Mouse (Mus musculus): ENCODE data around the gene Oas2. TPM values are rescaled to one million over a fixed set of nuclear protein-coding genes. Genes with fewer than 3 reads are reported as not detected.
"Not testable (repeated sequence)": the region's sequence is repeated elsewhere in the genome, so short reads cannot be mapped to it uniquely, and the experiment has no call there.

Gene Oas2
- polyA plus RNA-seq (2015; fragmentation: Nextera tagmentation; extraction: Ambion mirVana) = 0.75 and 0.81 TPM in 2 replicates

- Histone ChIP-seq H3K36me3 (replicated peaks) (no peaks in the 10 kb centered on the region), H3K9ac (no peak within 1 kb of the TSS), H3K4me1 (replicated peaks) (no peaks in the 10 kb centered on the region), H3K4me2 (no peak within 1 kb of the TSS), H3K4me3 (replicated peaks) (no peak within 1 kb of the TSS), H3K27me3 (no peaks in the 10 kb centered on the region), H3K27ac (replicated peaks) (no peak within 1 kb of the TSS), H3K9me3 (replicated peaks) (no peaks in the 10 kb centered on the region)
- WGBS (ENCODE audit: insufficient replicate concordance) = 22% methylated on average over 5 of the region's 5 CpGs
- ATAC-seq (ENCODE audit: insufficient read depth) = no peak
Observed at GRCm38 (mm10) chr5:120749688-120750087, at the start of gene Oas2. TSS of gene Oas2 (minus strand) at chr5:120749853.

- not testable (repeated sequence) for H3K27me3 ChIP-seq; H3K9ac ChIP-seq; ATAC-seq (ENCODE audit: insufficient read depth); H3K27ac ChIP-seq (replicated peaks); H3K4me3 ChIP-seq (replicated peaks); H3K9me3 ChIP-seq (replicated peaks); H3K4me1 ChIP-seq (replicated peaks); H3K36me3 ChIP-seq (replicated peaks); H3K4me2 ChIP-seq
- WGBS (ENCODE audit: insufficient replicate concordance) = 33% methylated on average over 2 of the region's 2 CpGs
Observed at GRCm38 (mm10) chr5:120798943-120799342, 49.3 kb upstream of the Oas2 start.

DNA sequence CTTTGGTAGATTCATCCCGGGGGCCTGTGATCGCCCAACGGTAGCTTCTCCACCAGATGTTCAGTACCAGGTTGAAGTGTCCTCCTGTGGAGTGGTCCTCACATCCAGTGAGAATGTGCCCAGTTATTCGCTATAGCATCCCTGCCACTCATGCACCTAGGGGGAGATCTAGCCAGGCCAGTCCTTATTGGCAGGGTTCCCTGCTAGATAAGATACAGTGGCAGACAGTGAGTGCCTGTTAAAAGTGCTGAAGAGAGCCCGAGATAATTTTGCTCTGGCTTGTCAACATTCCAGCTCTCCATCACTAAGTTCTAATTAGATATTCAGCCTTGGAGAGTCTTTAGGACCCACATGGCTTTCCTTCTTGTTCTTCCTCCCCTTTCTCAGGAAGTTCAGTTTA lies 48.5 kb upstream of the Oas2 start:
- not testable (repeated sequence) for H3K27me3 ChIP-seq; H3K4me1 ChIP-seq (replicated peaks); H3K27ac ChIP-seq (replicated peaks); H3K9me3 ChIP-seq (replicated peaks); H3K36me3 ChIP-seq (replicated peaks); ATAC-seq (ENCODE audit: insufficient read depth); H3K9ac ChIP-seq; H3K4me2 ChIP-seq; H3K4me3 ChIP-seq (replicated peaks)
- 61% methylated on average over 5 of the region's 5 CpGs for WGBS (ENCODE audit: insufficient replicate concordance)

DNA sequence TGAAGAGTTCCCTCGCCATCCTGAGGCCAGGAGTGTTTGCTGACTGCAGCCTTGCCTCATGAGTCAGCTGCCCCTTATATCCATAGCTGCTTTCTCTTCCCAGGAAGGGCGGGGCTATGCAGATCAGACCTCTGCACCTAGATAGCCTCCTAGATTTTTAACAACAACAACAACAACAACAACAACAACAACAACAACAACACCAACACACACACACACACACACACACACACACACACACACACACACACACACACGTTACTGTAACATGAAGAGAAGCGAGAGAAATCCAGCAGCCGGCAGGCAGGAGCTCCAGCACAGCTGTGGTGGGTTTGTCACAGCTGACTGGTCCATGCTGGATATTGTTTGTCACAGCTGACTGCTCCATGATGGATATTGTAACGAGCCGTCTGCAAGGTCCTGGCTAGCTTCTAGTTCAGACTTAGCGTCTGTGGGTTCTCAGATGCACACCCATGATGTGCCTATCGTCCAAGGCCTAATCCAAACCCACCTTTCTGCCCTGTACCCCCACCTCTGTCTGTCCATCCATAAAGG lies 45.9 kb upstream of the Oas2 start, which contains the start of gene Oas1e:
Gene Oas1e (minus strand): TSS at position 51 of the 555 bp plus-strand sequence.
- WGBS (ENCODE audit: insufficient replicate concordance) = 62% methylated on average over 9 of the region's 9 CpGs
- not testable (repeated sequence) for ATAC-seq (ENCODE audit: insufficient read depth); H3K9ac ChIP-seq; H3K4me3 ChIP-seq (replicated peaks); H3K27ac ChIP-seq (replicated peaks); H3K27me3 ChIP-seq; H3K36me3 ChIP-seq (replicated peaks); H3K9me3 ChIP-seq (replicated peaks); H3K4me2 ChIP-seq; H3K4me1 ChIP-seq (replicated peaks)

DNA sequence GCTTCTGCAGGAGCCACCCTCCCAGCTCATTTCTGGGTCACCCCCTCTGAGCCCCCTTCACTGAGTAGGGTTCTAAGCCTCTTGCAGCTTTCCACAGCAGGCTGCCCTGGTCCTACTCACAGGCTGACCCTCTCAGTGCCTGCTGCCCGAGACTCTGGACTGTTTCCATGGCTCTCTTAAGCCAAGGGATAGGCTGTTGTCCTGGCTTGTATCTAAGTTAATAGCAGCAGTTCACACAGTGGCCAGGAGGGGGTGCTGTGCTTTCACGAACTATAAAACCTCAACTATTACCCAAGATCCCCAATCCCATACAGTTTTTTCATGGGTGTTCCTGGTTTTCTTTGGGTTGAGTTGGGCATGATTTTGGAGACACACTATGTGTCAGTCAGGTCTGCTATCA lies 43.4 kb upstream of the Oas2 start:
- Histone ChIP-seq H3K27me3 (no peaks in the 10 kb centered on the region; the same call in 1 of the 2 replicates), H3K4me3 (replicated peaks) (no peak overlapping the region)
- WGBS (ENCODE audit: insufficient replicate concordance) = 8% methylated on average over 2 of the region's 2 CpGs

GRCm38 (mm10) chr5:120787042-120787441 lies 37.4 kb upstream of the Oas2 start:
- H3K27me3 ChIP-seq = no peaks in the 10 kb centered on the region; the same call in 1 of the 2 replicates
- WGBS (ENCODE audit: insufficient replicate concordance) = 13% methylated on average over 3 of the region's 3 CpGs
- no peak overlapping the region for H3K9ac ChIP-seq
- H3K4me3 ChIP-seq (replicated peaks) = no peak overlapping the region
- no peak overlapping the region for H3K27ac ChIP-seq (replicated peaks)
- H3K4me2 ChIP-seq = no peak overlapping the region
- no peaks in the 10 kb centered on the region for H3K4me1 ChIP-seq (replicated peaks)
- no peak for ATAC-seq (ENCODE audit: insufficient read depth)
- H3K9me3 ChIP-seq (replicated peaks) = no peaks in the 10 kb centered on the region
- no peaks in the 10 kb centered on the region for H3K36me3 ChIP-seq (replicated peaks)

More for the DNA sequence above, 43.4 kb upstream of the Oas2 start:
- no peaks in the 10 kb centered on the region for H3K9me3 ChIP-seq (replicated peaks)
- no peak overlapping the region for H3K9ac ChIP-seq
- no peak for ATAC-seq (ENCODE audit: insufficient read depth)
- H3K27ac ChIP-seq (replicated peaks) = no peak overlapping the region
- no peaks in the 10 kb centered on the region for H3K4me1 ChIP-seq (replicated peaks)
- H3K36me3 ChIP-seq (replicated peaks) = no peaks in the 10 kb centered on the region
- no peak overlapping the region for H3K4me2 ChIP-seq

- Histone ChIP-seq H3K9ac (no peak overlapping the region), H3K27ac (replicated peaks) (no peak overlapping the region), H3K36me3 (replicated peaks) (no peaks in the 10 kb centered on the region), H3K27me3 (no peaks in the 10 kb centered on the region), H3K4me3 (replicated peaks) (no peak overlapping the region), H3K9me3 (replicated peaks) (no peaks in the 10 kb centered on the region), H3K4me1 (replicated peaks) (peaks cover 4% of the 10 kb centered on the region), H3K4me2 (no peak overlapping the region)
- WGBS (ENCODE audit: insufficient replicate concordance) = 52% methylated on average over 2 of the region's 2 CpGs
- no peak for ATAC-seq (ENCODE audit: insufficient read depth)
Observed at GRCm38 (mm10) chr5:120782446-120782845, 32.8 kb upstream of the Oas2 start.

GRCm38 (mm10) chr5:120781646-120782045 lies 32.0 kb upstream of the Oas2 start:
- H3K27ac ChIP-seq (replicated peaks) = no peak overlapping the region
- no peak for ATAC-seq (ENCODE audit: insufficient read depth)
- WGBS (ENCODE audit: insufficient replicate concordance) = 50% methylated on average over 1 of the region's 1 CpGs

DNA sequence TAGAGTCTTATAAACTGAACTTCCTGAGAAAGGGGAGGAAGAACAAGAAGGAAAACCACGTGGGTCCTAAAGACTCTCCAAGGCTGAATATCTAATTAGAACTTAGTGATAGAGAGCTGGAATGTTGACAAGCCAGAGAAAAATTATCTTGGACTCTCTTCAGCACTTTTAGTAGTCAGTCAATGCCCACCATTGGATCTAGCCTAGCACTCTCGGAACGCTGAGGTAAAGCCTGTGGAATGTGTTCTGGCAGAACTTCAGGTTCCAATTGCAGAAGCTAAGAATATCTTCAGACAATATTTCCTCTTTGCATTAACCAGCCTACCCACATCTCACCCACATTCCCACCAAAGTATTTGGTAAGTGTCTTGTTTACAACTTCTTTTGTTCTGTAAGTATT lies 30.3 kb upstream of the Oas2 start:
- H3K9me3 ChIP-seq (replicated peaks) = no peaks in the 10 kb centered on the region
- no peaks in the 10 kb centered on the region for H3K36me3 ChIP-seq (replicated peaks)
- peaks cover 28% of the 10 kb centered on the region for H3K4me1 ChIP-seq (replicated peaks)
- H3K4me2 ChIP-seq = no peak overlapping the region
- no peak overlapping the region for H3K4me3 ChIP-seq (replicated peaks)
- H3K27me3 ChIP-seq = no peaks in the 10 kb centered on the region
- WGBS (ENCODE audit: insufficient replicate concordance) = 19% methylated on average over 3 of the region's 3 CpGs
- ATAC-seq (ENCODE audit: insufficient read depth) = no peak
- H3K9ac ChIP-seq = no peak overlapping the region
- no peak overlapping the region for H3K27ac ChIP-seq (replicated peaks)

More at GRCm38 (mm10) chr5:120781646-120782045, 32.0 kb upstream of the Oas2 start:
- H3K27me3 ChIP-seq = no peaks in the 10 kb centered on the region
- no peaks in the 10 kb centered on the region for H3K36me3 ChIP-seq (replicated peaks)
- H3K9ac ChIP-seq = no peak overlapping the region
- peaks cover 10% of the 10 kb centered on the region for H3K4me1 ChIP-seq (replicated peaks)
- H3K9me3 ChIP-seq (replicated peaks) = no peaks in the 10 kb centered on the region
- no peak overlapping the region for H3K4me3 ChIP-seq (replicated peaks)
- H3K4me2 ChIP-seq = no peak overlapping the region

GRCm38 (mm10) chr5:120778941-120779340 lies 29.3 kb upstream of the Oas2 start:
- Histone ChIP-seq H3K4me1 (replicated peaks) (peaks cover 33% of the 10 kb centered on the region), H3K27ac (replicated peaks) (no peak overlapping the region), H3K27me3 (no peaks in the 10 kb centered on the region), H3K9me3 (replicated peaks) (no peaks in the 10 kb centered on the region), H3K9ac (no peak overlapping the region), H3K4me3 (replicated peaks) (no peak overlapping the region), H3K36me3 (replicated peaks) (no peaks in the 10 kb centered on the region), H3K4me2 (no peak overlapping the region)
- WGBS (ENCODE audit: insufficient replicate concordance) = 10% methylated on average over 2 of the region's 2 CpGs
- no peak for ATAC-seq (ENCODE audit: insufficient read depth)

- no peak within 1 kb of the TSS for H3K27ac ChIP-seq (replicated peaks)
- no peak within 1 kb of the TSS; the same call in 1 of the 2 replicates for H3K9ac ChIP-seq
- no peaks in the 10 kb centered on the region for H3K9me3 ChIP-seq (replicated peaks)
- WGBS (ENCODE audit: insufficient replicate concordance) = 42% methylated on average over 9 of the region's 9 CpGs
- no peaks in the 10 kb centered on the region for H3K27me3 ChIP-seq
- ATAC-seq (ENCODE audit: insufficient read depth) = no peak
- peak within 1 kb of the TSS; percentile 20; the same call in 1 of the 2 replicates for H3K4me3 ChIP-seq (replicated peaks)
- H3K4me1 ChIP-seq (replicated peaks) = peaks cover 33% of the 10 kb centered on the region
- no peaks in the 10 kb centered on the region for H3K36me3 ChIP-seq (replicated peaks)
- peak within 1 kb of the TSS; percentile 52 for H3K4me2 ChIP-seq
Observed at GRCm38 (mm10) chr5:120777478-120777877, 27.8 kb upstream of the Oas2 start, which contains the start of gene Oas3. TSS of gene Oas3 (minus strand) at chr5:120777661.

- Histone ChIP-seq H3K36me3 (replicated peaks) (no peaks in the 10 kb centered on the region), H3K4me1 (replicated peaks) (peaks cover 33% of the 10 kb centered on the region), H3K4me2 (peak overlapping the region; percentile 52; the same call in 1 of the 2 replicates), H3K27ac (replicated peaks) (no peak overlapping the region), H3K9me3 (replicated peaks) (no peaks in the 10 kb centered on the region), H3K27me3 (no peaks in the 10 kb centered on the region), H3K9ac (no peak overlapping the region), H3K4me3 (replicated peaks) (peak overlapping the region; percentile 20; the same call in 1 of the 2 replicates)
- WGBS (ENCODE audit: insufficient replicate concordance) = 55% methylated on average over 5 of the region's 5 CpGs
- ATAC-seq (ENCODE audit: insufficient read depth) = no peak
Observed at GRCm38 (mm10) chr5:120776801-120777200, 27.1 kb upstream of the Oas2 start.
